Mouse (Mus musculus): ENCODE data around the gene Mapk11.

- TF ChIP-seq CTCF (IDR thresholded peaks at IDR 0.05; ENCODE audit: low read depth) = no peak
- no peak for TF ChIP-seq EP300 (IDR thresholded peaks at IDR 0.05; ENCODE audit: low read depth)
These were observed 2.9 kb upstream of the Mapk11 start for GRCm38 (mm10) chr15:89152312-89152711.

All from heart, postnatal 0 days (tissue).